Mouse (Mus musculus) left cerebral cortex, postnatal 4 days (tissue): ENCODE data around the gene Rxrb. TPM values are rescaled to one million over a fixed set of nuclear protein-coding genes. Genes with fewer than 3 reads are reported as not detected.
A peak's percentile ranks its signal among the peaks of the same experiment; 100 is the strongest.

ENCODE experiments used
- DNase-seq: peaks from one replicate; pipeline ENCODE4 v3.0.0-alpha.2; 2022
- intact Hi-C: fragments of 180-260 bp; cut with DNase I; formaldehyde crosslinking; loops from one replicate; pipeline ENCODE4 v1.15.1; 2025
- microRNA-seq: library from miRNA; unstranded; fragments of <30 nt; microRNA quantifications from one replicate; pipeline ENCODE4 v1.2.0, GENCODE M21; 2022
- total RNA-seq, 2 experiments: library from RNA; stranded (reverse); gene quantifications; 2 replicates each; pipeline ENCODE4 v1.2.3; 2021

The Rxrb gene
- total RNA-seq, 2 experiments from 2014 or later = 80.7 to 84.9 TPM

DNA sequence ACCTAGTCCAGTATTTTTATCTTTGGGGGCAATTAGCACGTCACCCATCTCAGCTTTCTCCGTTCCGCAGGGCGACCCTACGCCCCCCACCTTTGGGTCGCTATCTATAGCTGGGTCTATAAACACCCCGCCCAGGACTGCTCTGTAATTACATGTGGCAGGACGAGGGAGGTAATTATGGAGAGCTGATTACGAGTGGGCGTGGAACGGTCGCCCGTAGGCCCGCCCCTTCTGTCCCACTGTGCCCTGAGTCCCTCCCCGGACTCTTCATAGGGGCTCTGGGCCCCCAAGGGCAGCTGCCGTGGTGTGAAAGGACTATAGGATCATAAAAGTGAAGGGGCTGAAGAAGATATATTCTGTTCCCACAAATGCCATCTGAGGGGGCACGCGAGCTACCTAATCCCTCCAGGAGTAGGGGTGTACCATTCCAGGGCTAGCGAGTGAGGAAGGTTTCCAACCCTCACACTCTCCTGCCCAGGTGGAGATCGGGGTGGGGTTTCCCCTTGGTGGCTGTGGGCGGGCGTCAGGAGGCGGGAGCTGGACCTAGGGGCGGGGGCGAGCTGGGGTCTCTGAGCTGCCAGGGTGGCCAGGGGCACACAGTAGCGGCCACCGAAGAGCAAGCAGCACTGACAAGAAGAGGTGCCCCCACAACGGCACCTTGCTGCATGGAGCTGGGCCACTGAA is 7.4 kb downstream of the Rxrb start, which contains the start of gene Col11a2:
Gene Col11a2, plus strand, starts transcription at position 560 of the 684 bp plus-strand sequence.
- no peak for DNase-seq
- intact Hi-C loops = loop anchor here (5.0 kb wide), 1 partner anchor 78 kb away; the partner anchor contains the start of gene H2-DMa

DNA sequence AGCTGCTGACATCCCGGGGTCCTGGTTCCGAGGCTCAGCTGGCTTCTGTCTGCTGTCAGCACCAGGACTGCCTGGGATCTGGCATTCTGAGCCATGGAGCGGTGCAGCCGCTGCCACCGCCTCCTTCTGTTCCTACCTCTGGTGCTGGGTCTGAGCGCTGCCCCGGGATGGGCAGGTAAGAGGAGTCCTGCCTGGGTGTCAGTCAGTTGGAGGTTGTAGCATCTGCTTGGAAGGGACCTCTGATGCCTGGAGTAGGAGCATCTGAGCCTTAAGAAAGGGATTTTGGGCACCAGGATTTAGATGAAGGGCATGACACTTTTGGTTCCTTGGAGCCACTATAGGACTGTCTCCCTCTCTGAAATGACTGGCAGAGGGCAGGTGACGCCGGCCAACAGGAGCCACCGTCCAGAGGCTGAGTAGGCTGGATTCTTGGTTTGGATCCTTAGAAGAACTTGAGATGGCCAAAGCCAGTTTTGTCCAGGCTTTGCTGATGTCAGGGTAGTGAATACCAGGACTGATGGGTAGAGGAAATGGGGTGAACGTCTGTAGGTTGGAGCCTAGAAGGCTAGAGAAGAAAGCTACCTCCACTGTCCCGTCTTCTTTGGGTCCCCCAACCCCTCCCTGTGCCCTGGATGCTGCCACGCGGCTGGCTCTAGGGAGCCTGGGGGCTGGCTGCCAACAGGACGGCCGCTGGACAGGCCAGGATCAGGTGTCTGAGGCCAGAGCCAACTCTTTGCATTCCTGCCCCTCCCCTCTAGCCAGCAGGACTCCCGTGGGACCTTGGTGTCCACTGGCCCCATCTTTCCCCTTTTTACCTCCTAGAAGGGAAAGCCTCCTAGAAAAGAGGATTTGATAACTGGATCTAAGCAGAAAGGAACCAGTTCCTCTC is 8.2 kb downstream of the Rxrb start:
- intact Hi-C loops = loop anchor here (5.0 kb wide), 1 partner anchor 77 kb away; the partner anchor contains the start of gene H2-DMa

DNA sequence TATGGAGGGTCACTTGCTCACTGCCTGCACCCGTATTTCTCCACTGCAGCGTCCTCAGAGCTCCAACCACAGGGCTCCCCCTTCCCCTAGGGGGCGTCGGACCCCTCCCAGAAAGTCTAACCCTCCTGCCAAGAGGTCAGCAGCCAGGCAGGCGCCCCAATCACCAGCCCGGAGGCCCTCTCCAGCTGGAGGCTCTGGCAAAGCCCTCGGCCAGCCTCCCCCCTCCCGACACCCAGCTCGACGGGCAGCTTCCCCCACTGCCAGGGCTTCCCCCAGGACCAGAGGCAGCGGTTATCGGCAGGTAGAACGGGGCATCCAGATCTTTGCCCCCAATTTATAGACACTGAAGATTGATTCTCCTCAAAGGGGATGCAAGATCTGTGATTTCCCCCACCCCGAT is 14.3 kb downstream of the Rxrb start:
- intact Hi-C loops = no loop called here
- DNase-seq = no peak

More for the DNA sequence above, 8.2 kb downstream of the Rxrb start:
- peak; percentile 59 for DNase-seq

DNA sequence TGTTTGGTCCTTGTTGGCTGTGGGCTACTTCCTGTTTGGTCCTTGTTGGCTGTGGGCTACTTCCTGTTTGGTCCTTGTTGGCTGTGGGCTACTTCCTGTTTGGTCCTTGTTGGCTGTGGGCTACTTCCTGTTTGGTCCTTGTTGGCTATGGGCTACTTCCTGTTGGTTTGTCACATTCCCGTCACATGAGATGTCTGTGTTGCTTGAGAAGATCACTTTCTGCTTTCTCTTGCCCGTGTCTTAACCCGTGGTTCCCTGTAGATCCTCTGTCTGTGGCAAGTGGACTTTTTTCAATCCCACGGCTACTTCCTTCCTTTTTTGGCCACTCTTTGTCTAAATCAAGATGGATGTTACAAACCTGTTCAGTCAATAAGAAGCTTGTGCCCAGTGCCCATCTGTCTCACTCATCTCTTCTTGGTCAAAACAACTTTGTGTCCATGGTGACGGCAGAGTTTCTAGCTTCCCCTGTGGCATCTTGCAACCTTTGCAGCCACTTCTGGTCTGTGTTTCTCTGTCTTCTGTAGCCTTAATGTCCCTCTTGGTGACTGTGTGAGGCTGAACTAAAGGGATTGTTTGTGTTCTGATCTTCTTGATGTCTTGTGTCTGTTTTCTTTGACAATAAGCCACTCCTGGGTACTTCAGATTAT is 15.9 kb downstream of the Rxrb start:
- no peak for DNase-seq
- intact Hi-C loops = no loop called here

DNA sequence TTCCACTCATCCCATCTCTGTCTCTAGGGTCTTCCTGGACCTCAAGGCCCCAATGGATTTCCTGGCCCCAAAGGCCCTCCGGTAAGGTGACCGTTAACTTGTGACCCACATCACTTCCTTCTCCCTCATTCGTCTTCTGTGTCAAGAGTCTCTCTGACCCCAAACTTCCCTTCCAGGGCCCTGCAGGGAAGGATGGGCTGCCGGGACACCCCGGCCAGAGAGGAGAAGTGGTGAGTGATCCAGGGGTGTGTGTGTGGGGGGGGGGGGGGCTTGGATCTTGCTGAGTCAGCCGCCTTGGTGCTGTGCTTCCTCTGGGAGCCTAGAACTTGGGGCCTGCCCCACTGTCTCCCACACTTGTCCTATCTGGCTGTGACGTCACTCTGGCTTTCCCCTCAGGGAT is 25.6 kb downstream of the Rxrb start:
- intact Hi-C loops = no loop called here
- no peak for DNase-seq

DNA sequence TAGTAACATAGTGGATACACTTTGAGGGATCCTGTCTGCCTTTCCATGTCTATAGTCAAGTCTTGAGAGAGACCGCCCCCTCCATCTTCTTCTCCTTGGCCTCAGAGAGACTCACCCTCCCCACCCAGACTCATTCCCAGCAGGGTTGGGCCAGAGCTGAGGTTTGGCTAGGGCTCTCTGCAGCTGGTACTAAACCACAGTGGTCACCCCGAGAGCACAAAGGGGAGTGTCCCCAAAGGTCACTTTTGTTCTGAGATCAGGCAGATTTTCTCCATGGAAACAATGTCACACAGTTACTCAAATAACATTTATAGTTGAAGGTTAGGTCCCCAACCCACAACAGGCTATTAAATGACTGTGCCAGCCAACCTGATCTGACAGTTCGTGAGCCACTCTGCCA is 37.3 kb downstream of the Rxrb start:
- intact Hi-C loops = no loop called here
- DNase-seq = no peak

DNA sequence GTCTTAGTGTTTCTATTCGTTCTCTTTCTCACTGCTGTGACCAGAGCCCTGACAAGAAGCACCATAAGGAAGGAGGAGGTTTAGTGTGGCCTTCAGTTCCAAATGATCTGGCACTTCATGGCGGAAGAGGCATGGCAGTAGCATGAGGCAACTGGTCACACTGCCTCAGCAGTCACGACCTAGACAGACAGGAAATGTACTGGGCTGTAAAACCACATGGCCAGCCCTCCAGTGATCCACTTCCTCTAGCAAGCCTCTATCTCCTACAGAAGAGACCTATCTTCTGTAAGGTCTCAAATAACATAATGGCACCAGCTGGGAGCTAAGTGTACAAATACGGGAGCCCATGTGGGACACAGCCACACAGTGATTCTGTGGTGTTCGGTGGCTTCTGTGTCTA is 40.5 kb downstream of the Rxrb start:
- intact Hi-C loops = no loop called here
- no peak for DNase-seq

DNA sequence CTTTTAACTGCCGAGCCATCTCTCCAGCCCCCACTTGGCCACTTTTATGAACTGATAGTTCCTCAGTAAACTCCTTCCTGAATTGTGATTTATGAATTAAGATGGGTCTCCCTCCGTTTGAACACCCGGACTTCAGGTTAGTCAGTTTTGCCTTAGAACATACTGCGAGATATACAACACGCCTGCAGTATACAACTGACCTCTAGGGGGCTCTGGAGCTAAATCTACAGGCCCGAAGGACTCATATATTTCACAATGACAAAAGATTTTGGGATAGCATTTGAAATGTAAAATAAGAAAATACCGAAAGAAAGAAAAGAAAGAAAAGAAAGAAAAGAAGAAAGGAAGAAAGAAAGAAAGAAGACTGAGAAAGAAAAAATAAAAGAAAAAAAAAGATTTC is 43.7 kb downstream of the Rxrb start:
- peak; percentile 72 for DNase-seq
- intact Hi-C loops = loop anchor here (5.0 kb wide), 1 partner anchor 92 kb away; no protein-coding TSS in a partner anchor

DNA sequence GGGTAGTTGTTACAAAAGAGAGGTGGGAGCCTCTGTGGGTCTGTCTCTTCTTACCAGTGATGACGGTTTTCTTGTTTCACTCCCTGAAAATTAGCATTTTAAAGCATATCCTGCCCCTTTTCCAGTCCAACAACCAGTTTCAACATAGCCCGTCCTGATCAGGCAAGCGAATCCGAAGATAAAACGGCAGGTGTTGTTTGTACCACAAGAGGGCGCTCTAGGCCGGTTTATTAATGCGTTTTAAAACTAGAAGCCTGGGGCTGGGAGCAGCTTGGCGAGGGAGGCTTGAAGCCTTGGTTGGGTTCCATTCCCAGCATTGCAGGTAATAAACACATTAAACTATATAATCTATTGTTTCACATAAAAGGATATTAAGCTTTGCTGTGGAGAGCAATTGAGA is 45.9 kb downstream of the Rxrb start:
- intact Hi-C loops = loop anchor here (5.0 kb wide), 1 partner anchor 90 kb away; no protein-coding TSS in a partner anchor
- DNase-seq = peak; percentile 73

DNA sequence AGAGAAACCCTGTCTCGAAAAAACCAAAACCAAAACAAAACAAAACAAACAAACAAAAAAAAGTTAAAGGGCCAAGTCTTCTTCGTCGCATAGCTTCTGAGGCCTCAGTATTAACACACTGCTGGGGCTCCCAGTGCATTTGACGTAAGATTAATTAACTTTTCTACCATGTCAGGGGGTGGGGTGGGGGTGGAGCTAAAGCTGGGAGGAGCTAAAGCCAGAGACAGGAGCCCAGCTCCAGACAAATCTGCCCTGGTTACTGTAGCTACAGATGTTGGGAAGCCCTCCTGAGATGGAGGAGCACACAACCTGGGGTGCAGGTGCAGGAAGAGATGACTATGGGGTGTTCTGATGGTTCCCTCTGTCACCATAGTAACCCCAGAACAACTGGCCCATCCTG is 46.5 kb downstream of the Rxrb start:
- intact Hi-C loops = loop anchor here (5.0 kb wide), 1 partner anchor 89 kb away; no protein-coding TSS in a partner anchor
- DNase-seq = no peak

DNA sequence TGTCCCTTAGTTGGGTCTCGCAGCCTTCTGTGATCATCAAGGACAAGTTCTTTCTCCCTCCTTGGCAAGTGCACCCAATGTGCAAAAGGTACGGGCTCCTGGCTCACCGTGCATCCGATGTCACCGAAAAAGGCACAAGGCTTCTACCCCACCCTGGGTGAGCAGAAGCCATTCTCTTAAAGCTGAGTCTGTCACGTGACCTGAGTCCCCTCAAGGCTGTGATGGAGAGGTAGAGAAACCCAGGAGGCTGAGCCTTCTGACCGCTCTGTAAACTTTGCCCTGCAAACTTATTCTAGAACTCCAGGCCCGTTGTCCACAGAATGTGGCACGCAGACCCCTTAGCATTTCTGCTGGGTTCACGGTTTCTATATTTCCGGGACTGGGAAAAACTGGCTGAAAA is 47.4 kb downstream of the Rxrb start:
- intact Hi-C loops = loop anchor here (5.0 kb wide), 1 partner anchor 88 kb away; no protein-coding TSS in a partner anchor
- DNase-seq = no peak

DNA sequence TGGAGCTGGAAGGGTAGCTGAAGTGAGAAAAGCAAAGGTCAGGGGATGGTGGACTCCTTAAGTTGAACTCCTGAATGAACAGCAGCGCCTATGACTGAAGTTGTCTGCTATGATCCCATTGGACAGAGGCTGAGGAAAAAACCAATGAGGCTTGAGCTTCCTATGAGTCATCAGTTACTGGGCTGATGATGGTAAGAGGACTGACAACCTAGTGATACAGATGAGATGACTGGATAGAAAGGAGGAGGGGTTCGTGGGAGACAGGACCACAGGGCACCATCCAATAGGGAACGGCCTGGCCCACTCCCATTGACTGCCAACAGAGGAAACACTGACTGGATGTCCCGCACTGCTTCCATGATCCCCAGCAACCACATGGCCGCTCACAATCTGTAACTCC is 48.0 kb downstream of the Rxrb start:
- intact Hi-C loops = loop anchor here (5.0 kb wide), 1 partner anchor 88 kb away; no protein-coding TSS in a partner anchor
- DNase-seq = no peak

DNA sequence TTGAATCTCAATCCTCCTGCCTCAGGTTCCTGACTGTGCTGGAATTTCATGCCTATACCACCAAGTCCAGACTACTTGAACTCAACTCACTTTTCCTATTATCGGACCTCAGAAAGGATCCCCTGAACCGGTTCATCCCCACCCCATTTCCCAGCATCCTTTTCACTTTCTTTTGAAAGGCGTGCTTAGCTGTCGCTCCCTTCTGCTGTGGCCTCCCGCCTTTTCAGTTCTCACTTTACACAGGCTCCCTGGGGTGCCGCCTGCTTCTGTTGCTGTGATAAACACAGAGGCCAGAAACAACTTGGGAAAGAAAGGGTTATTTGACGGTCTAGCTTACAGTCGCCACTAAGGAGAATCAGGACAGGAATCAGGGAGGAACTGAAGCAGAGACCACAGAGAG is 51.5 kb downstream of the Rxrb start:
- intact Hi-C loops = no loop called here
- no peak for DNase-seq

DNA sequence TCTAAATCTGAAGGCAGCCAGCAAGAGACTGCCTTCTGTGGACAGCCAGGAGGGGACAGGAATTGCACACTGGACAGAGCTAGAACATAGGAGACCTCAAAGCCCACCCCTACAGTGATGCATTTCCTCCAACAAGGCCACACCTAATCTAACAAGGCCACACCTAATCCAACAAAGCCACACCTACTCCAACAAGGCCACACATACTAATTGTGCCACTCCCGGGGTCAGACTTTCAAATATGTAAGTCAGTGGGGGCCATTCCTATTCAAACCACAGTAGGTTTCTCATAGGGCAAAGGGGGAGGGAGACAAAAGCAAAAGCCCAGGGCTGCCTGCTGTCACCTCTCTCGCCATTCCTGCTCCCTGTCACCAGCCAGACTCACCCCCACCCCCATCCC is 55.8 kb downstream of the Rxrb start:
- no peak for DNase-seq
- intact Hi-C loops = no loop called here

Small RNAs within 50 kb of the gene (microRNA-seq; reads per million reads assigned to microRNA genes)
- gene Mir219a-1 (not detected), gene Mir219c (not detected)

Other genes starting within 250 kb of the Rxrb start
- gene Angptl4, start 250.0 kb upstream of the Rxrb start, total RNA-seq = 10 to 100 TPM in 1 of 2 experiments, 1 to 10 TPM in 1; 9.7 to 10.8 TPM
- gene Kank3, start 221.3 kb upstream of the Rxrb start, total RNA-seq = 10 to 100 TPM; 38.6 to 44.1 TPM
- gene Rps28, start 207.2 kb upstream of the Rxrb start, total RNA-seq = 1,000 to 10,000 TPM; 1,155 to 1,182 TPM
- 100 to 1,000 TPM; 214 to 232 TPM for gene Ndufa7, start 207.2 kb upstream of the Rxrb start, total RNA-seq
- 10 to 100 TPM; 21.6 to 25.4 TPM for gene Cd320, start 188.7 kb upstream of the Rxrb start, total RNA-seq
- not detected for gene Gm7029, start 158.0 kb upstream of the Rxrb start, total RNA-seq
- 1 to 10 TPM; 7.7 to 9.4 TPM for gene Kifc1, start 141.2 kb upstream of the Rxrb start, total RNA-seq
- not detected for gene Platr17, start 126.7 kb upstream of the Rxrb start, total RNA-seq
- gene Daxx, start 122.4 kb upstream of the Rxrb start, total RNA-seq = 10 to 100 TPM; 37.6 to 39.2 TPM
- gene Tapbp, start 115.9 kb upstream of the Rxrb start, total RNA-seq = 10 to 100 TPM; 45.5 to 56.6 TPM
- gene Zbtb22, start 115.9 kb upstream of the Rxrb start, total RNA-seq = 10 to 100 TPM; 33.2 to 36.8 TPM
- 10 to 100 TPM; 74.1 to 75.5 TPM for gene Rgl2, start 102.3 kb upstream of the Rxrb start, total RNA-seq
- gene Pfdn6, start 91.5 kb upstream of the Rxrb start, total RNA-seq = 10 to 100 TPM; 90.5 to 96.1 TPM
- 10 to 100 TPM; 30.1 to 36.6 TPM for gene Wdr46, start 91.2 kb upstream of the Rxrb start, total RNA-seq
- 1 to 10 TPM; 6.6 to 6.8 TPM for gene B3galt4, start 80.3 kb upstream of the Rxrb start, total RNA-seq
- gene Vps52, start 76.0 kb upstream of the Rxrb start, total RNA-seq = 10 to 100 TPM; 72.2 to 72.6 TPM
- gene Rps18, start 75.8 kb upstream of the Rxrb start, total RNA-seq = 100 to 1,000 TPM; 557 to 591 TPM
- 10 to 100 TPM in 1 of 2 experiments, 1 to 10 TPM in 1; 8.2 to 13.8 TPM for gene H2-K1, start 31.5 kb upstream of the Rxrb start, total RNA-seq
- gene Ring1, start 7.1 kb upstream of the Rxrb start, total RNA-seq = 10 to 100 TPM; 23.6 to 28.2 TPM
- gene H2-Ke6, start 3.8 kb upstream of the Rxrb start, total RNA-seq = 10 to 100 TPM; 41.6 to 45.2 TPM
- 10 to 100 TPM; 96.3 to 98.7 TPM for gene Slc39a7, start 130 bp upstream of the Rxrb start, total RNA-seq
- gene Col11a2, start 7.6 kb downstream of the Rxrb start, total RNA-seq = 1 to 10 TPM; 6.8 to 9.8 TPM
- not detected for gene H2-Oa, start 60.5 kb downstream of the Rxrb start, total RNA-seq
- 10 to 100 TPM; 19.5 to 20.5 TPM for gene H2-DMa, start 87.7 kb downstream of the Rxrb start, total RNA-seq
- 100 to 1,000 TPM; 247 to 267 TPM for gene Brd2, start 90.8 kb downstream of the Rxrb start, total RNA-seq
- under 1 TPM; 0.34 to 0.40 TPM for gene H2-DMb2, start 111.5 kb downstream of the Rxrb start, total RNA-seq
- under 1 TPM; 0.46 to 0.97 TPM for gene H2-DMb1, start 121.3 kb downstream of the Rxrb start, total RNA-seq
- 1 to 10 TPM; 2.2 to 3.6 TPM for gene Tap1, start 155.7 kb downstream of the Rxrb start, total RNA-seq
- gene Psmb9, start 156.0 kb downstream of the Rxrb start, total RNA-seq = 1 to 10 TPM in 1 of 2 experiments, under 1 TPM in 1; 0.77 to 1.1 TPM
- gene Psmb8, start 165.9 kb downstream of the Rxrb start, total RNA-seq = 1 to 10 TPM; 1.3 to 1.9 TPM
- 1 to 10 TPM; 3.1 to 3.5 TPM for gene Tap2, start 171.7 kb downstream of the Rxrb start, total RNA-seq
- not detected for gene H2-Ob, start 207.1 kb downstream of the Rxrb start, total RNA-seq
- 1 to 10 TPM in 1 of 2 experiments, under 1 TPM in 1; 0.80 to 1.2 TPM for gene H2-Ab1, start 225.9 kb downstream of the Rxrb start, total RNA-seq